Mouse (Mus musculus) Patski (cell line): ENCODE data around the gene Zranb1. TPM values are rescaled to one million over a fixed set of nuclear protein-coding genes. Genes with fewer than 3 reads are reported as not detected.

ENCODE experiments used
- ATAC-seq: fragments of 100-300 bp; one replicate; pipeline ENCODE4 v1.8.0; 2021
- CTCF ChIA-PET: fragments of 350-600 bp; sonication (Branson Sonifier 250); formaldehyde crosslinking; loops from one replicate; lab custom pipeline; 2022; ENCODE audit warnings: inconsistent platforms; lab: Charles Lee
- POLR2A ChIA-PET: fragments of 350-600 bp; sonication (Branson Sonifier 250); formaldehyde crosslinking; loops from one replicate; lab custom pipeline; 2022; ENCODE audit warnings: antibody characterized with exemption, inconsistent platforms; lab: Charles Lee
- DNase-seq: peaks from one replicate; pipeline ENCODE4 v3.0.0-alpha.2; 2011; ENCODE audit warnings: low read depth, low spot score
- H3K27me3 ChIP-seq: fragments of 371-371 bp; one replicate; pipeline ENCODE4 v1.5.1; 2021
- CTCF ChIP-seq: fragments of 100-300 bp; IDR thresholded peaks from one replicate; pipeline ENCODE4 v1.5.1; 2021
- in situ Hi-C: fragments of 300-500 bp; cut with MboI; formaldehyde crosslinking; loops from 3 replicates; pipeline ENCODE4 v1.11.1; 2018; ENCODE audit warnings: low pct_unique_long_range_greater_than_20kb, mixed read lengths
- polyA plus RNA-seq: library from polyadenylated mRNA; unstranded; gene quantifications from one replicate; pipeline ENCODE4 v1.2.3, GENCODE M21; 2021

Zranb1 gene
- polyA plus RNA-seq, 1 experiment from 2014 or later = 22.9 TPM

- ATAC-seq (peak; percentile 55), DNase-seq (no peak)
- POLR2A ChIA-PET = no interaction called here
- peak; percentile 63 for TF ChIP-seq CTCF
- CTCF ChIA-PET = interaction anchor here (1.1 to 1.7 kb wide), 3 partner anchors 10 to 16 kb away, joined by 3 to 5 read pairs (median 3); no protein-coding TSS in a partner anchor
- H3K27me3 ChIP-seq = no peaks in the 10 kb centered on the region
- in situ Hi-C loops = loop anchor here (5.0 kb wide), 1 partner anchor 344 kb away; no protein-coding TSS in a partner anchor
Observed at GRCm38 (mm10) chr7:132996391-132996790, 65.4 kb downstream of the Zranb1 start.

- ATAC-seq (peak; percentile 54), DNase-seq (no peak)
- in situ Hi-C loops = loop anchor here (5.0 kb wide), 1 partner anchor 346 kb away; no protein-coding TSS in a partner anchor
- ChIA-PET POLR2A (interaction anchor here (0.6 kb wide), 1 partner anchor 428 kb away, joined by 4 read pairs; no protein-coding TSS in a partner anchor), CTCF (no interaction called here)
- no peak for TF ChIP-seq CTCF
- H3K27me3 ChIP-seq = no peaks in the 10 kb centered on the region
Observed at GRCm38 (mm10) chr7:132998639-132999038, 67.7 kb downstream of the Zranb1 start.

DNA sequence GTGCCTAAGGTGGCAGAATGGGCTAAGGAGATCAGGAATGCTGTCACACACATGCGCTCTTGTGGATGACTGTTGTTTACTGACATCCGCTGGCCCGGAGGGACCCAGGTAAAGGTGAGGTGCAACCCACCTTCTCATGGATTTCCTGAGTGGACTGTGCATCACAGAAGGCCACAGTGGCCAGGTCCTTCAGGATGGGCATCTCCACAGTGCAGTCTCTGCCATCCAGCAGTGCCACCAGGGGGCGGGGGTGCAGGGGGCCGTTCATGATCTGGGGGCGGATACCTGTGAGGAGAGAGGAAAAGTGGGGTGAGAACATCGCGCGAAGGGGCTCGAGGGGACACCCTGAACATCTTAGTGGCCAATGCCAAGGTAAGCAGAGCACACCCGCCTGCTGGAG, 68.1 kb downstream of the Zranb1 start:
- in situ Hi-C loops = loop anchor here (5.0 kb wide), 1 partner anchor 347 kb away; no protein-coding TSS in a partner anchor
- ChIA-PET CTCF (no interaction called here), POLR2A (interaction anchor here (0.6 kb wide), 1 partner anchor 428 kb away, joined by 4 read pairs; no protein-coding TSS in a partner anchor)
- ATAC-seq (no peak), DNase-seq (no peak)
- no peak for TF ChIP-seq CTCF
- no peaks in the 10 kb centered on the region for H3K27me3 ChIP-seq

DNA sequence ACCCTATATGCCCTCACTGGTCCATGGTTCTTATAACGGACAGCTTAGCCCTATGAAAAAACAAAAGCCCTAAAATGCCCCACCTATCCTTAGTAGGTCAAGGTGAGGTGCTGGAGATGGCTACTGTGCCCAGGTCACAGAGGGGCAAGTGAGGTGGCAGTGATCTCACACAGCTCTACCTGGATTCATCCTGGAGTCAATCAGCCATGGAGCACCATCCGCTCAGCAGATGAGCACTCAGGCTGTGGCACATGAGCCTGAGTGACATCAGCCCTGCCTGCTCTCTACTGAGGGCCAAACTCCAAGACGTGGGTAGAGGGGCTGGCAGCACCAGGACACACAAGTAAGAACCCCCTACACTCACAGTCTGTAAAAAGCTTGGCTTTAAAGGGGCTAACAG, 70.4 kb downstream of the Zranb1 start:
- ChIA-PET POLR2A (no interaction called here), CTCF (no interaction called here)
- no peak for TF ChIP-seq CTCF
- in situ Hi-C loops = no loop called here
- ATAC-seq (no peak), DNase-seq (no peak)
- no peaks in the 10 kb centered on the region for H3K27me3 ChIP-seq

DNA sequence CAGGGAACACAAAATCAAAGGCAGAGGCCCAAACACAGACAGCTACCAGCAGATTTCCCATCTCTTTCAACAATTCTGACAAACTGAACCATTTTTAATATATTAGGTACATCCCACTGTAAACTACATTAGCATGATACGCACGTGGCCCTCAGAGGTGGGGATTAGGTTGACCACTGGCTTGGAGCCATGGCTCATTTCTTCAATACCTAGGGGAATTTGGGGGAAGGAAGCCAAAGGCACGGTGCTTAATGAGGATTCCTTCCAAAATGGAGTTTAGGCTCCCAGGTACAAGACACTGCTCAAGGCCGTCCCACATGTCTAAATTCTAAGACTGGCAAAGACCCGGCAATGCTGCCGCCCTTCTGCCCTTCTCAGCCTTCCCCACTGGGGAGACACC, 71.3 kb downstream of the Zranb1 start:
- TF ChIP-seq CTCF = no peak
- no peak for ATAC-seq
- no peaks in the 10 kb centered on the region for H3K27me3 ChIP-seq
- no peak for DNase-seq
- CTCF ChIA-PET = interaction anchor here (1.3 kb wide), 1 partner anchor 73 kb away, joined by 3 read pairs; no protein-coding TSS in a partner anchor
- in situ Hi-C loops = no loop called here
- POLR2A ChIA-PET = interaction anchor here (0.6 kb wide), 1 partner anchor 863 kb away, joined by 3 read pairs; no protein-coding TSS in a partner anchor

DNA sequence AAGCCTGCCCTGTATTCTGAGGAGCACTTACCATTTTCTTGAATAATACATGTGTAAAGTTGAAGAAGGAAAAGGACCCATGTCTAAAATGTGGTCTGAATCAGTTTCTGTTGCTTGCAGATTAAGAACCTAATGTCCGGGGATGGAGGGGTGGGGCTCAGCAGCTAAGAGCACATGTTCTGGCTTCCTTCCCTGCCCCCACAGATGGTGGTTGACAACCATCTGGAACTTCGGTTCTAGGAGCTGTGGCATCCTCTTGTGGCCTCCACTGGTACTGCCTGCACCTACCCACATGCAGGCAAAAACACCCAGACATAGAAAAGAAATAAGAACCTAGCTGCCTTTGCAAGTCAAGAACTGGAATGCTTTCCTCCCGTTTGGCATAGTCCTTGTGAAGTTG, 72.5 kb downstream of the Zranb1 start:
- no peak for ATAC-seq
- CTCF ChIA-PET = interaction anchor here (0.8 to 1.8 kb wide), 9 partner anchors 10 to 192 kb away, joined by 3 to 4 read pairs (median 4); no protein-coding TSS in a partner anchor
- TF ChIP-seq CTCF = peak; percentile 95
- H3K27me3 ChIP-seq = no peaks in the 10 kb centered on the region
- POLR2A ChIA-PET = interaction anchor here (0.8 kb wide), 1 partner anchor 541 kb away, joined by 3 read pairs; no protein-coding TSS in a partner anchor
- in situ Hi-C loops = no loop called here
- no peak for DNase-seq

DNA sequence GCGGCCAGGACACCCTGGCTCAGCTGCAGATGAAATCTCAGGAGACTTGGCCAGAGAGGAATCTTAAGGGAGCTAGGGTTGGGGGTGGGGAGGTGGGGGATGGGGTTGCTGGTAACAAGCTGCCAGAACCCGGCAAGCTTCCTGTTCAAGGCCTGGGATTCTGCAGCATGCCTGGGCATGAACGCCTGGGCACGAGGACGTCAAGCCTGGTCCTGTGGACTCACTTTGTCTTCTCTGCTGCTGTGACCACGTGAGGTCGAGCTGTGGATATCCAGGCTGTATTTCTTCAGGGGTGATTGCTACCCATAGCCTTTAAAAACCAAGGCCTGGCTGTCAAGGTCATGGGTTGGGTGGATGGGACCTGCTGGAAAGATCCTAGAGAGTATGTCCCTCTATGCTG, 74.8 kb downstream of the Zranb1 start:
- no peaks in the 10 kb centered on the region for H3K27me3 ChIP-seq
- TF ChIP-seq CTCF = no peak
- DNase-seq = no peak
- ATAC-seq = no peak
- ChIA-PET CTCF (interaction anchor here (0.8 to 1.7 kb wide), 2 partner anchors 9 to 349 kb away, joined by 3 to 5 read pairs; no protein-coding TSS in a partner anchor), POLR2A (no interaction called here)
- in situ Hi-C loops = no loop called here

GRCm38 (mm10) chr7:133007343-133007742, 76.4 kb downstream of the Zranb1 start:
- DNase-seq (peak; percentile 68), ATAC-seq (peak; percentile 60)
- no peak for TF ChIP-seq CTCF
- no peaks in the 10 kb centered on the region for H3K27me3 ChIP-seq
- CTCF ChIA-PET = interaction anchor here (0.8 to 1.7 kb wide), 7 partner anchors 10 to 626 kb away, joined by 3 to 5 read pairs (median 3); no protein-coding TSS in a partner anchor
- in situ Hi-C loops = no loop called here
- POLR2A ChIA-PET = no interaction called here

DNA sequence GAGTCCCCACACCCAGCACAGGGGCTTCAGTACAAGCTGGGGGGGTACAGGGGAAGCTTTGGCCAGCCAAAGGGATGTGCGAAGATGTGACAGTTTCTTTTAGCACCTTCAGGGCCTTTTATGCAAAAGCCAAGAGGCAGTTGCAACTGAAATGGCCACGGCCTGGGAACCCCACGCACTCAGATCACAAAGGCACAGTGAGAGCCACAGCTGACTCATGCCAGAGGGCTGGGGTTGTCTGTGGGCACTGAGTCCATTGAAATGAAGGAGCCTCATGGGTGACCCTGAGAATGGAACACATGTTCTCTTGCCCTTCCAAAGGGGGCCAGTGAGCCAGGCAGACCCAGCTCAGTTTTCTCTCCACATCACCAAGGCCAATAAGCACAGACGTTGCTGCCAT, 77.7 kb downstream of the Zranb1 start:
- no peak for TF ChIP-seq CTCF
- no peaks in the 10 kb centered on the region for H3K27me3 ChIP-seq
- ChIA-PET CTCF (interaction anchor here (1.7 kb wide), 1 partner anchor 351 kb away, joined by 3 read pairs; no protein-coding TSS in a partner anchor), POLR2A (no interaction called here)
- in situ Hi-C loops = no loop called here
- ATAC-seq (no peak), DNase-seq (no peak)

DNA sequence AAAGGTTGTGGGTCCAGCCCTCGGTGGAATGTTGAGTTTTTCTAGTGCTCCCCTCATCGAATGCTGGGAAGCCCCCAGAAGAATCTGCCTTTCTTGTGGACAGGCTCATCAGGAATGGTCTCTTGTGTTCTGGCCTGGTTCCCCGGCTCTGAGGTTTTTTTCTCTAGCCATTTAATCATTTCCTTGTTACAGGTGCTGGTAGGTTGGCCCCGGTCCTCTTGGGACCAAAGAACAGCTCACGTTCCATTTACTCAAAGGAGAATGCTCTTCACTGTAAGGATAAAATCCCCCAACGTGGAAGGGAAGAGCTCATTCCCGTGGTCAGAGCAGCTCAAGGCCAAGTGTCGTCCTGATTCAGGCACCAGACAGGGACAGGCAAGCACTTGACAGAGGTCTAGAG, 78.7 kb downstream of the Zranb1 start:
- ATAC-seq (no peak), DNase-seq (no peak)
- POLR2A ChIA-PET = no interaction called here
- in situ Hi-C loops = no loop called here
- CTCF ChIA-PET = no interaction called here
- no peaks in the 10 kb centered on the region for H3K27me3 ChIP-seq
- TF ChIP-seq CTCF = no peak

GRCm38 (mm10) chr7:133010477-133010876, 79.5 kb downstream of the Zranb1 start:
- H3K27me3 ChIP-seq = no peaks in the 10 kb centered on the region
- ATAC-seq (no peak), DNase-seq (no peak)
- CTCF ChIA-PET = no interaction called here
- TF ChIP-seq CTCF = no peak
- POLR2A ChIA-PET = interaction anchor here (0.6 kb wide), 1 partner anchor 31 kb away, joined by 3 read pairs; no protein-coding TSS in a partner anchor
- in situ Hi-C loops = no loop called here
